Mouse (Mus musculus) midbrain, embryonic 11.5 days (tissue): ENCODE measurements around the gene AC153137.1. TPM values are rescaled to one million over a fixed set of nuclear protein-coding genes. Genes with fewer than 3 reads are reported as not detected.
A peak's percentile ranks its signal among the peaks of the same experiment; 100 is the strongest.

Experiments
- ATAC-seq: fragments of 200-750 bp; cut with Nextera tagmentation; 2 replicates; pipeline ENCODE4 v1.8.0; 2017; ENCODE audit warnings: moderate TSS enrichment, moderate library complexity; ENCODE audit not compliant: low FRiP score
- DNase-seq: peaks from one replicate; pipeline ENCODE4 v3.0.0; 2015; ENCODE audit warnings: low spot score; ENCODE audit errors: missing footprints
- H3K27ac ChIP-seq: fragments of 300-500 bp; sonication (generic); 2 replicates; pipeline ENCODE4 v1.5.1; 2014; ENCODE audit warnings: low read depth, low read length
- H3K27me3 ChIP-seq: fragments of 300-500 bp; sonication (generic); 2 replicates; pipeline ENCODE4 v1.6.1; 2014; ENCODE audit warnings: mild to moderate bottlenecking, low read length, moderate library complexity, mixed read lengths; ENCODE audit not compliant: control insufficient read depth, insufficient read depth
- H3K36me3 ChIP-seq: fragments of 300-500 bp; sonication (generic); 2 replicates; pipeline ENCODE4 v1.6.1; 2014; ENCODE audit warnings: mild to moderate bottlenecking, low read length, moderate library complexity, mixed read lengths; ENCODE audit not compliant: control insufficient read depth, insufficient read depth
- H3K4me1 ChIP-seq: fragments of 300-500 bp; sonication (generic); 2 replicates; pipeline ENCODE4 v1.6.1; 2014; ENCODE audit warnings: low read length; ENCODE audit not compliant: control insufficient read depth, insufficient read depth
- H3K4me2 ChIP-seq: fragments of 300-500 bp; sonication (generic); 2 replicates; pipeline ENCODE4 v1.6.1; 2014; ENCODE audit warnings: mild to moderate bottlenecking, moderate library complexity
- H3K4me3 ChIP-seq: fragments of 300-500 bp; sonication (generic); 2 replicates; pipeline ENCODE4 v1.5.1; 2014; ENCODE audit warnings: low read depth, low read length
- H3K9ac ChIP-seq: fragments of 300-500 bp; sonication (generic); 2 replicates; pipeline ENCODE4 v1.6.1; 2014; ENCODE audit warnings: low read length
- H3K9me3 ChIP-seq: fragments of 300-500 bp; sonication (generic); 2 replicates; pipeline ENCODE4 v1.6.1; 2016; ENCODE audit warnings: low read length; ENCODE audit not compliant: control insufficient read depth
- WGBS: fragments of 180-500 bp; shearing (Covaris S2); extraction: QIAGEN DNeasy Blood & Tissue Kit; methylation state at CpG from one replicate; pipeline ENCODE4 v1.1.7; 2014; 5-methylcytosine and 5-hydroxymethylcytosine counted together
- polyA plus RNA-seq: library from polyadenylated mRNA; unstranded; fragments of >200 nt; fragmentation: Nextera tagmentation; extraction: Ambion mirVana; gene quantifications from 2 replicates; pipeline ENCODE4 v1.2.1, GENCODE M21; 2014

AC153137.1 gene
- polyA plus RNA-seq, 1 experiment from 2014 or later, result not detected

GRCm38 (mm10) chr1:30949710-30950455 lies 27.9 kb downstream of the AC153137.1 start:
- ATAC-seq (peak; percentile 99), DNase-seq (peak; percentile 99)
- no peaks in the 10 kb centered on the region for H3K27me3 ChIP-seq
- H3K9ac ChIP-seq, result peak overlapping the region; percentile 97
- H3K4me1 ChIP-seq, result peaks cover 6% of the 10 kb centered on the region; the same call in 1 of the 2 replicates
- H3K27ac ChIP-seq, result peak overlapping the region; percentile 99
- peak overlapping the region; percentile 57 for H3K4me2 ChIP-seq
- under 1% methylated on average over 63 of the region's 66 CpGs for WGBS
- no peaks in the 10 kb centered on the region for H3K9me3 ChIP-seq
- H3K4me3 ChIP-seq, result peak overlapping the region; percentile 92
- H3K36me3 ChIP-seq, result peaks cover 3% of the 10 kb centered on the region; the same call in 1 of the 2 replicates

GRCm38 (mm10) chr1:30948950-30949639 lies 28.7 kb downstream of the AC153137.1 start:
- under 1% methylated on average over 62 of the region's 85 CpGs for whole genome bisulfite sequencing

GRCm38 (mm10) chr1:30948361-30948949 lies 29.3 kb downstream of the AC153137.1 start:
- Histone ChIP-seq H3K27me3 (no peaks in the 10 kb centered on the region), H3K4me3 (peak overlapping the region; percentile 92), H3K27ac (peak overlapping the region; percentile 99), H3K9me3 (no peaks in the 10 kb centered on the region), H3K4me2 (peak overlapping the region; percentile 54), H3K9ac (peak overlapping the region; percentile 97), H3K36me3 (peaks cover 14% of the 10 kb centered on the region), H3K4me1 (peaks cover 6% of the 10 kb centered on the region; the same call in 1 of the 2 replicates)
- no peak for ATAC-seq
- 2% methylated on average over 16 of the region's 16 CpGs for WGBS
- peak; percentile 91 for DNase-seq

More at GRCm38 (mm10) chr1:30948950-30949639, 28.7 kb downstream of the AC153137.1 start:
- H3K9ac ChIP-seq, result peak overlapping the region; percentile 97
- H3K4me2 ChIP-seq, result peak overlapping the region; percentile 54
- no peaks in the 10 kb centered on the region for H3K27me3 ChIP-seq
- no peaks in the 10 kb centered on the region for H3K9me3 ChIP-seq
- peaks cover 10% of the 10 kb centered on the region for H3K36me3 ChIP-seq
- DNase-seq (peak; percentile 96), ATAC-seq (peak; percentile 72)
- H3K4me1 ChIP-seq, result peaks cover 6% of the 10 kb centered on the region; the same call in 1 of the 2 replicates
- peak overlapping the region; percentile 92 for H3K4me3 ChIP-seq
- peak overlapping the region; percentile 99 for H3K27ac ChIP-seq

GRCm38 (mm10) chr1:30945136-30945535 lies 32.6 kb downstream of the AC153137.1 start:
- Histone ChIP-seq H3K27ac (no peak overlapping the region), H3K9ac (no peak overlapping the region), H3K4me2 (no peak overlapping the region), H3K4me1 (peaks cover 3% of the 10 kb centered on the region; the same call in 1 of the 2 replicates), H3K4me3 (no peak overlapping the region), H3K36me3 (peaks cover 15% of the 10 kb centered on the region), H3K9me3 (no peaks in the 10 kb centered on the region), H3K27me3 (no peaks in the 10 kb centered on the region)
- no peak for ATAC-seq
- WGBS, result 98% methylated on average over 6 of the region's 6 CpGs
- DNase-seq, result peak; percentile 77

- no peak for ATAC-seq
- WGBS, result 82% methylated on average over 3 of the region's 3 CpGs
Observed at GRCm38 (mm10) chr1:30940571-30940970, 37.2 kb downstream of the AC153137.1 start.

GRCm38 (mm10) chr1:30938392-30938791 lies 39.4 kb downstream of the AC153137.1 start:
- no peak overlapping the region for H3K27ac ChIP-seq
- H3K9ac ChIP-seq, result no peak overlapping the region
- H3K9me3 ChIP-seq, result no peaks in the 10 kb centered on the region
- H3K36me3 ChIP-seq, result no peaks in the 10 kb centered on the region; the same call in 1 of the 2 replicates
- WGBS, result 74% methylated on average over 7 of the region's 7 CpGs
- H3K4me3 ChIP-seq, result no peak overlapping the region
- ATAC-seq (peak; percentile 44; the same call in 1 of the 2 replicates), DNase-seq (no peak)
- H3K4me1 ChIP-seq, result no peaks in the 10 kb centered on the region
- H3K27me3 ChIP-seq, result no peaks in the 10 kb centered on the region
- no peak overlapping the region for H3K4me2 ChIP-seq

More at GRCm38 (mm10) chr1:30940571-30940970, 37.2 kb downstream of the AC153137.1 start:
- Histone ChIP-seq H3K27me3 (no peaks in the 10 kb centered on the region), H3K27ac (no peak overlapping the region), H3K4me2 (no peak overlapping the region), H3K4me3 (no peak overlapping the region), H3K36me3 (peaks cover 15% of the 10 kb centered on the region), H3K9me3 (no peaks in the 10 kb centered on the region), H3K9ac (no peak overlapping the region), H3K4me1 (no peaks in the 10 kb centered on the region)
- DNase-seq, result peak; percentile 86

- no peaks in the 10 kb centered on the region for H3K9me3 ChIP-seq
- H3K4me2 ChIP-seq, result no peak overlapping the region
- no peak overlapping the region for H3K27ac ChIP-seq
- no peaks in the 10 kb centered on the region for H3K36me3 ChIP-seq
- no peak overlapping the region for H3K9ac ChIP-seq
- no peak for ATAC-seq
- H3K27me3 ChIP-seq, result no peaks in the 10 kb centered on the region
- H3K4me1 ChIP-seq, result no peaks in the 10 kb centered on the region
- no peak for DNase-seq
- no peak overlapping the region for H3K4me3 ChIP-seq
- 57% methylated on average over 8 of the region's 8 CpGs for WGBS
Observed at GRCm38 (mm10) chr1:30937396-30937965, 40.3 kb downstream of the AC153137.1 start.

GRCm38 (mm10) chr1:30936488-30936887 lies 41.3 kb downstream of the AC153137.1 start:
- WGBS, result 78% methylated on average over 2 of the region's 2 CpGs
- H3K4me3 ChIP-seq, result no peak overlapping the region
- no peak overlapping the region for H3K4me2 ChIP-seq
- no peak overlapping the region for H3K9ac ChIP-seq
- no peaks in the 10 kb centered on the region for H3K4me1 ChIP-seq
- ATAC-seq (no peak), DNase-seq (no peak)
- no peaks in the 10 kb centered on the region for H3K9me3 ChIP-seq
- H3K36me3 ChIP-seq, result no peaks in the 10 kb centered on the region
- H3K27ac ChIP-seq, result no peak overlapping the region
- H3K27me3 ChIP-seq, result no peaks in the 10 kb centered on the region
